Mouse (Mus musculus) thymus, adult 2 months (tissue): ENCODE data around the gene Gdpd1. TPM values are rescaled to one million over a fixed set of nuclear protein-coding genes. Genes with fewer than 3 reads are reported as not detected.
A peak's percentile ranks its signal among the peaks of the same experiment; 100 is the strongest.

Experiments used
- DNase-seq: peaks from one replicate; pipeline ENCODE4 v3.0.0; 2021
- H3K27ac ChIP-seq: fragments of 200-500 bp; 2 replicates; pipeline ENCODE4 v1.5.1; 2012; ENCODE audit warnings: low read length, control low read depth; ENCODE audit not compliant: control insufficient read depth, insufficient read depth
- H3K27me3 ChIP-seq: fragments of 200-500 bp; 2 replicates; pipeline ENCODE4 v1.6.1; 2012; ENCODE audit warnings: mild to moderate bottlenecking, low read length, moderate library complexity, mixed read lengths; ENCODE audit not compliant: control insufficient read depth, insufficient read depth
- H3K36me3 ChIP-seq: fragments of 200-500 bp; 2 replicates; pipeline ENCODE4 v1.6.1; 2012; ENCODE audit warnings: mild to moderate bottlenecking, low read length, moderate library complexity; ENCODE audit not compliant: control insufficient read depth, insufficient read depth
- H3K4me1 ChIP-seq: fragments of 200-500 bp; replicated peaks from 2 replicates; pipeline ENCODE4 v1.6.1; 2012; ENCODE audit warnings: low read length; ENCODE audit not compliant: control insufficient read depth, insufficient read depth
- H3K4me3 ChIP-seq: fragments of 200-500 bp; 2 replicates; pipeline ENCODE4 v1.5.1; 2012; ENCODE audit warnings: mild to moderate bottlenecking, low read length, control low read depth, moderate library complexity; ENCODE audit not compliant: control insufficient read depth, insufficient read depth
- CTCF ChIP-seq: fragments of 200-500 bp; IDR thresholded peaks from 2 replicates; pipeline ENCODE4 v1.5.1; 2012; ENCODE audit warnings: mild to moderate bottlenecking, control low read depth, low read length, moderate library complexity, borderline replicate concordance; ENCODE audit not compliant: control insufficient read depth, poor library complexity, insufficient read depth; ENCODE audit errors: extremely low read depth
- POLR2A ChIP-seq: fragments of 200-500 bp; IDR thresholded peaks from 2 replicates; pipeline ENCODE4 v1.6.1; 2012; ENCODE audit warnings: mild to moderate bottlenecking, low read length, control low read depth, moderate library complexity; ENCODE audit not compliant: control insufficient read depth, poor library complexity, insufficient read depth; ENCODE audit errors: extremely low read depth
- WGBS: fragments of 180-500 bp; shearing (Covaris S2); methylation state at CpG from one replicate; pipeline ENCODE4 v1.1.7; 2018; 5-methylcytosine and 5-hydroxymethylcytosine counted together
- polyA plus RNA-seq: library from polyadenylated mRNA; depleted of rRNA; stranded (reverse); fragments of >200 nt; gene quantifications from 2 replicates; pipeline ENCODE4 v1.2.3, GENCODE M21; 2012

Gdpd1 gene
- polyA plus RNA-seq, 1 experiment = 6.6 TPM

GRCm38 (mm10) chr11:87002078-87002829 lies 71.6 kb downstream of the Gdpd1 start:
- DNase-seq = no peak
- Histone ChIP-seq H3K4me1 (peaks cover 11% of the 10 kb centered on the region), H3K27ac (no peak overlapping the region), H3K4me3 (no peak overlapping the region), H3K36me3 (no peaks in the 10 kb centered on the region), H3K27me3 (no peaks in the 10 kb centered on the region)
- WGBS = 75% methylated on average over 10 of the region's 10 CpGs
- TF ChIP-seq CTCF = no peak
- no peak for TF ChIP-seq POLR2A

DNA sequence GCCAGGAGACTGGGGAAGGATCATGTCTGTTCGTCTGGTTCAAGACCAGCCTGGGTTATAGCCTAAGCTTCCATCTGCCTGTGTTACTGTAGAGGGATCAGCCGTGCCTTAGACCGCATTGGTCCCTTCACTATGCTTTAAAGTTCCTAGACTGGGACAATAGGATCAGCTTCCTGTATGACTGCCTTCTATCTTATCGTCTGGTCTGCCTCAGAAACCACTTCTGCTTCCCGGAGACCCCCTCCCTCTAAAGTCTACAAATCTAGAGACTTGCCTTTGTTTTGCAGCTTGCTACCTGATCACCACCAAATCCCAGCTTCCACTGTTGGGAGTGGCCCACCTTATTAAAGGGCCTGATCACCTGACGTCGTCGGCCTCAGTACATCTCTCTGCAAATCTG lies 72.6 kb downstream of the Gdpd1 start:
- DNase-seq = no peak
- no peak for TF ChIP-seq POLR2A
- no peak for TF ChIP-seq CTCF
- Histone ChIP-seq H3K36me3 (no peaks in the 10 kb centered on the region), H3K4me1 (peaks cover 11% of the 10 kb centered on the region), H3K27ac (no peak overlapping the region), H3K27me3 (no peaks in the 10 kb centered on the region), H3K4me3 (no peak overlapping the region)
- WGBS = 68% methylated on average over 8 of the region's 8 CpGs

- TF ChIP-seq POLR2A (no peak), CTCF (no peak)
- peaks cover 10% of the 10 kb centered on the region for H3K4me1 ChIP-seq
- no peaks in the 10 kb centered on the region for H3K36me3 ChIP-seq
- no peak for DNase-seq
- no peak overlapping the region for H3K4me3 ChIP-seq
- WGBS = 86% methylated on average over 2 of the region's 2 CpGs
- no peak overlapping the region for H3K27ac ChIP-seq
- no peaks in the 10 kb centered on the region for H3K27me3 ChIP-seq
Measured at GRCm38 (mm10) chr11:86996266-86996665, 77.6 kb downstream of the Gdpd1 start.

DNA sequence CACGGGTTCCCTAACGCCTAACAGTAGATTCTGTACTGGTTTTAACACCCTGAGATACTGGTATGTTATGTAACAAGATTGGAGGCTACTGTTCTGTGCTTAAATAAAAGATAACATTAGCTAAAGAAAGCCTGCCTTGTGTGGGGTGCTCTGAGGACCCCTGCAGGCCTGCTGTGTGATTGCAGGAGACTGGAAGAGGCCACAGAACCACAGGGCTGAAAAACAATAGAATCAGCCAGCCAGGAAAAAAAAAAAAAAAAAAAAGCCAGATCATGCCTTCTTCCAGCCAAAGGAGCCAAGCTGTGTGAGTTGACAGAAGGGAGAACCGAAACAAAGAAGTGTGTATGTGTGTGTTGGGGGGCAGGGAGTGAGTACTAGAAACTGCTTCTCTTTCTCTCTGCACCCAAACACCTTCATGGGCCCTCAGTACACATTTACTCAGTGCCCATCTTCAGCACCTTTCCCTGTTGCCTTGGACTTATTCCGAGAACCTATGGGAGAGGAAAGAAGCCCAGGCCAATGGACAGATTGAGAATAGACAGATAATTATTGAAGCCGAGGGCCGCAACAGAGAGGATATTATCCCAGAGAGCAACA lies 78.1 kb downstream of the Gdpd1 start:
- Histone ChIP-seq H3K4me3 (no peak overlapping the region), H3K27ac (no peak overlapping the region), H3K27me3 (no peaks in the 10 kb centered on the region), H3K4me1 (peaks cover 11% of the 10 kb centered on the region), H3K36me3 (no peaks in the 10 kb centered on the region)
- DNase-seq = peak; percentile 63
- TF ChIP-seq CTCF (peak; percentile 60; the same call in 1 of the 2 replicates), POLR2A (no peak)
- WGBS = 42% methylated on average over 6 of the region's 6 CpGs

- Histone ChIP-seq H3K36me3 (no peaks in the 10 kb centered on the region), H3K4me3 (no peak overlapping the region), H3K4me1 (peaks cover 15% of the 10 kb centered on the region), H3K27ac (peak overlapping the region; percentile 61), H3K27me3 (no peaks in the 10 kb centered on the region)
- no peak for DNase-seq
- WGBS = 54% methylated on average over 10 of the region's 10 CpGs
- TF ChIP-seq POLR2A (no peak), CTCF (no peak)
Measured at GRCm38 (mm10) chr11:86994791-86995624, 78.9 kb downstream of the Gdpd1 start.

GRCm38 (mm10) chr11:86994330-86994729 lies 79.5 kb downstream of the Gdpd1 start:
- WGBS = 49% methylated on average over 6 of the region's 6 CpGs
- no peaks in the 10 kb centered on the region for H3K36me3 ChIP-seq
- peak overlapping the region; percentile 19; the same call in 1 of the 2 replicates for H3K27ac ChIP-seq
- no peaks in the 10 kb centered on the region for H3K27me3 ChIP-seq
- peaks cover 15% of the 10 kb centered on the region for H3K4me1 ChIP-seq
- no peak for TF ChIP-seq POLR2A
- TF ChIP-seq CTCF = no peak
- H3K4me3 ChIP-seq = no peak overlapping the region
- no peak for DNase-seq
